Mouse (Mus musculus) hindbrain, embryonic 14.5 days (tissue): Measurements from ENCODE around the gene Ccr4. TPM values are rescaled to one million over a fixed set of nuclear protein-coding genes. Genes with fewer than 3 reads are reported as not detected.
"Not testable (repeated sequence)": the region's sequence is repeated elsewhere in the genome, so short reads cannot be mapped to it uniquely, and the experiment has no call there.

Experiments
- ATAC-seq: fragments of 200-750 bp; cut with Nextera tagmentation; 2 replicates; pipeline ENCODE4 v1.8.0; 2017; ENCODE audit warnings: moderate number of reproducible peaks, mild to moderate bottlenecking, moderate TSS enrichment, moderate library complexity; ENCODE audit not compliant: low FRiP score
- DNase-seq: peaks from one replicate; pipeline ENCODE4 v3.0.0-alpha.2; 2015; ENCODE audit warnings: low spot score
- H3K27ac ChIP-seq: fragments of 300-500 bp; sonication (generic); 2 replicates; pipeline ENCODE4 v1.5.1; 2014; ENCODE audit warnings: mild to moderate bottlenecking, moderate library complexity
- H3K27me3 ChIP-seq: fragments of 300-500 bp; sonication (generic); 2 replicates; pipeline ENCODE4 v1.6.1; 2014; ENCODE audit warnings: mild to moderate bottlenecking, low read length, mixed read lengths; ENCODE audit not compliant: control insufficient read depth, insufficient read depth
- H3K36me3 ChIP-seq: fragments of 300-500 bp; sonication (generic); replicated peaks from 2 replicates; pipeline ENCODE4 v1.6.1; 2014; ENCODE audit not compliant: control insufficient read depth, insufficient read depth
- H3K4me1 ChIP-seq: fragments of 300-500 bp; sonication (generic); replicated peaks from 2 replicates; pipeline ENCODE4 v1.6.1; 2014; ENCODE audit warnings: antibody characterized with exemption, low read length, mixed read lengths; ENCODE audit not compliant: control insufficient read depth, insufficient read depth
- H3K4me2 ChIP-seq: fragments of 300-500 bp; sonication (generic); replicated peaks from 2 replicates; pipeline ENCODE4 v1.6.1; 2014; ENCODE audit warnings: mild to moderate bottlenecking, moderate library complexity
- H3K4me3 ChIP-seq: fragments of 300-500 bp; sonication (generic); replicated peaks from 2 replicates; pipeline ENCODE4 v1.5.1; 2014; ENCODE audit warnings: mild to moderate bottlenecking, low read length
- H3K9ac ChIP-seq: fragments of 300-500 bp; sonication (generic); 2 replicates; pipeline ENCODE4 v1.6.1; 2014
- H3K9me3 ChIP-seq: fragments of 300-500 bp; sonication (generic); 2 replicates; pipeline ENCODE4 v1.6.1; 2016; ENCODE audit warnings: low read length; ENCODE audit not compliant: control insufficient read depth
- WGBS: fragments of 180-500 bp; shearing (Covaris S2); extraction: QIAGEN DNeasy Blood & Tissue Kit; methylation state at CpG from one replicate; pipeline ENCODE4 v1.1.7; 2014; 5-methylcytosine and 5-hydroxymethylcytosine counted together
- polyA plus RNA-seq: library from polyadenylated mRNA; unstranded; fragments of >200 nt; fragmentation: Nextera tagmentation; extraction: Ambion mirVana; gene quantifications from 2 replicates; pipeline ENCODE4 v1.2.1, GENCODE M21; 2014

Ccr4 gene
- polyA plus RNA-seq, 1 experiment from 2014 or later: not detected

GRCm38 (mm10) chr9:114526581-114526980, 21.9 kb upstream of the Ccr4 start:
- Histone ChIP-seq H3K4me1 (peaks cover 24% of the 10 kb centered on the region), H3K27ac (no peak overlapping the region), H3K9ac (no peak overlapping the region), H3K9me3 (no peaks in the 10 kb centered on the region), H3K36me3 (no peaks in the 10 kb centered on the region), H3K27me3 (no peaks in the 10 kb centered on the region), H3K4me2 (peak overlapping the region; percentile 6; the same call in 1 of the 2 replicates), H3K4me3 (no peak overlapping the region)
- DNase-seq (no peak), ATAC-seq (no peak)
- WGBS: 11% methylated on average over 8 of the region's 8 CpGs

- Histone ChIP-seq H3K36me3 (no peaks in the 10 kb centered on the region), H3K4me3 (no peak overlapping the region), H3K4me1 (peaks cover 18% of the 10 kb centered on the region), H3K27ac (no peak overlapping the region), H3K9me3 (no peaks in the 10 kb centered on the region), H3K9ac (no peak overlapping the region), H3K4me2 (peak overlapping the region; percentile 12; the same call in 1 of the 2 replicates), H3K27me3 (no peaks in the 10 kb centered on the region)
- WGBS: 6% methylated on average over 8 of the region's 8 CpGs
- DNase-seq (no peak), ATAC-seq (no peak)
Measured at GRCm38 (mm10) chr9:114525891-114526290, 21.2 kb upstream of the Ccr4 start.

GRCm38 (mm10) chr9:114525073-114525633, 20.4 kb upstream of the Ccr4 start:
- no peak overlapping the region for H3K9ac ChIP-seq
- WGBS: 95% methylated on average over 13 of the region's 15 CpGs
- H3K4me1 ChIP-seq: peaks cover 18% of the 10 kb centered on the region
- no peaks in the 10 kb centered on the region for H3K36me3 ChIP-seq
- ATAC-seq: no peak
- H3K9me3 ChIP-seq: no peaks in the 10 kb centered on the region
- H3K4me2 ChIP-seq: no peak overlapping the region
- no peak for DNase-seq
- H3K27me3 ChIP-seq: no peaks in the 10 kb centered on the region
- no peak overlapping the region for H3K27ac ChIP-seq
- no peak overlapping the region for H3K4me3 ChIP-seq

DNA sequence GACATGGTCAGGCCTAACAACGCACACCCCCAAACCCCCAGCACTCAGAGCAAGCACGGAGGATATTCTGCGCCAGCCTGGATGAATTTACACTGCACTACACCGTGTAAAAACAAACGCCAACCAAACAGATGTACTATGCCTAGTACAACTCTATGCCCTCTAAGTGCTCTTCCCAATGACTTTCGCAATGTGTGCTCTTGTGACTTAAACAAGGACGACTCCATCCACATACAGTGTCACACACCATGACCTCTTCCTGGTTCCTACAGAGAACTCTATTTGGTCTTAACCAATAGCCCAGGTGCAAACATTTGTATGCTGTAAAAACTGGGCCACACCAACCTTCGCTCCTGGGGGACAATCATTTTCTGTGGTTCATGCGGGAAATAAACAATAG, 17.8 kb upstream of the Ccr4 start:
- peaks cover 16% of the 10 kb centered on the region for H3K4me1 ChIP-seq
- no peaks in the 10 kb centered on the region for H3K9me3 ChIP-seq
- H3K9ac ChIP-seq: no peak overlapping the region
- WGBS: 91% methylated on average over 9 of the region's 9 CpGs
- H3K4me3 ChIP-seq: no peak overlapping the region
- H3K4me2 ChIP-seq: no peak overlapping the region
- no peak for ATAC-seq
- H3K27me3 ChIP-seq: no peaks in the 10 kb centered on the region
- DNase-seq: no peak
- no peaks in the 10 kb centered on the region for H3K36me3 ChIP-seq
- H3K27ac ChIP-seq: no peak overlapping the region

DNA sequence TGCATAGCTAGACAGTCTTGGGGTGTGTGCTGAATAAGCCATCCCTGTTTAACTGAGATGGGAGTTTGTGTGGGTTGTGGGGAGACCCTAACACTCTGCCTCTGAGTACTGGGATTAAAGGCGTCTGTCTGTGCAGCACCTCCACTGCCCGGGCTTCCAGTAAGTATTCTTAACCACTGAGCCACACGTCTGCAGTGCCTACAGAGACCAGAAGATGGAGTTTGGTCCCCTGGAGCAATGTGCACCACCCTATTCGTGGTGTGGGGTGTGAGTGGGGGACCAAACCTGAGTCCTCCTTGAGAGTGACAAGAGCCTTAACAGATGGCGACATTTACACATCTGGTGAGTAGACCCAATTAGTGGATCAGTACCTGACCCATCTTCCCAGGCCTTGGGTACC, 17.3 kb upstream of the Ccr4 start:
- no peak overlapping the region for H3K27ac ChIP-seq
- H3K4me2 ChIP-seq: no peak overlapping the region
- no peaks in the 10 kb centered on the region for H3K27me3 ChIP-seq
- H3K4me3 ChIP-seq: no peak overlapping the region
- WGBS: 65% methylated on average over 5 of the region's 5 CpGs
- no peaks in the 10 kb centered on the region for H3K36me3 ChIP-seq
- peaks cover 15% of the 10 kb centered on the region for H3K4me1 ChIP-seq
- no peaks in the 10 kb centered on the region for H3K9me3 ChIP-seq
- H3K9ac ChIP-seq: no peak overlapping the region
- no peak for ATAC-seq
- DNase-seq: no peak

DNA sequence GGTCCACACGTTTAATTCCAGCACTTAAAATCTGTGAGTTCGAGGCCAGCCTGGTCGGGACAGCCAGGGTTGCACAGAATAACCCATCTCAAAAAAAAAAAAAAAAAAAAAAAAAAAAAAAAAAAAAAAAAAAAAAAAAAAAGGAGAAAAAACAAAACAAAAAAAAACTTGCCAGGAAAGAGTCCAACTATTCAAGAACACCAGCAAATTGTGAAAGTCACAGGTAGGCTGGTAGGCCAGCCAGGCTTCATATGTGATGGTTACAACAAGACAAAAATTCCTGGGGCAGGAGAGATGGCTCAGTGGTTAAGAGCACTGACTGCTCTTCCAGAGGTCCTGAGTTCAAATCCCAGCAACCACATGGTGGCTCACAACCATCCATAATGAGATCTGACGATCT, 15.8 kb upstream of the Ccr4 start:
- 78% methylated on average over 4 of the region's 4 CpGs for WGBS
- H3K4me2 ChIP-seq, H3K36me3 ChIP-seq, H3K27ac ChIP-seq, H3K27me3 ChIP-seq, H3K4me3 ChIP-seq, DNase-seq, H3K4me1 ChIP-seq, H3K9ac ChIP-seq, H3K9me3 ChIP-seq, ATAC-seq: not testable (repeated sequence)

- Histone ChIP-seq H3K4me3 (no peak overlapping the region), H3K27ac (no peak overlapping the region), H3K9ac (no peak overlapping the region), H3K9me3 (peaks cover 3% of the 10 kb centered on the region; the same call in 1 of the 2 replicates), H3K4me2 (no peak overlapping the region), H3K36me3 (0 out of 2 replicates have a peak, but pooled peaks cover under 1% of the 10 kb centered on the region), H3K27me3 (no peaks in the 10 kb centered on the region), H3K4me1 (no peaks in the 10 kb centered on the region)
- 67% methylated on average over 9 of the region's 9 CpGs for WGBS
- DNase-seq (no peak), ATAC-seq (no peak)
Measured at GRCm38 (mm10) chr9:114518812-114519477, 14.2 kb upstream of the Ccr4 start.

DNA sequence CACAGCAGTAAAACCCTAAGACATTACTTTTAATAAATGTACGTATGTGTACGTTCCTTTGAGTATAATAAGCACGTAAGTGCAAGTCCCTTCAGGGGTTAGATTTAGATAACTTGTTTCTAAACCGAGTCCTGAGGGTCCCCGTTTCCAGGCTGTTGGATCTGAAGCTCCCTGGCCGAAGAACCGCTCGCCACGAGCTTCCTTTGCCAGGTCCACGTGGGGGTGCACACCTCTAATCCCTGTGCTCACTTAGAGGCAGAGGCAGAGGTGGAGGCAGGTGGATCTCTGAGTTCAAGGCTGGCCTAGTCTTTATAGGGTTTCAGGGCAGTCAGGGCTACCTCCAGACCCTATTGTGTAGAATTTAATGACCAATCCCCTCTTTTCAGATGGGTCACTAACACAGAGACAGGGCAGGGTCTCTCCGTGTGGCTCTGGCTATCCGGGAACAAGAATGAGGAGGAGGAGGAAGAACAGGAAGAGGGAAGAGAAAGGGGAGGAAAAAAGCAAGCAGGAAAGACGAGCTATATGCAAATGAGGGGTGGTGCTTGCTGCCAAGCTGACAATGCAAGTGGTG, 13.3 kb upstream of the Ccr4 start:
- no peaks in the 10 kb centered on the region for H3K4me1 ChIP-seq
- peaks cover 12% of the 10 kb centered on the region for H3K9me3 ChIP-seq
- H3K27me3 ChIP-seq: no peaks in the 10 kb centered on the region
- no peak overlapping the region for H3K9ac ChIP-seq
- H3K4me3 ChIP-seq: no peak overlapping the region
- peaks cover 10% of the 10 kb centered on the region for H3K36me3 ChIP-seq
- 85% methylated on average over 13 of the region's 13 CpGs for WGBS
- no peak overlapping the region for H3K4me2 ChIP-seq
- no peak for ATAC-seq
- no peak overlapping the region for H3K27ac ChIP-seq
- no peak for DNase-seq

GRCm38 (mm10) chr9:114515364-114515763, 10.6 kb upstream of the Ccr4 start, which contains the start of gene C130032M10Rik:
TSS of gene C130032M10Rik (plus strand) at chr9:114515697.
- Histone ChIP-seq H3K27ac (no peak within 1 kb of the TSS), H3K9me3 (peaks cover 32% of the 10 kb centered on the region), H3K27me3 (no peaks in the 10 kb centered on the region), H3K4me3 (no peak within 1 kb of the TSS), H3K4me1 (no peaks in the 10 kb centered on the region), H3K36me3 (peaks cover 17% of the 10 kb centered on the region), H3K9ac (no peak within 1 kb of the TSS), H3K4me2 (no peak within 1 kb of the TSS)
- ATAC-seq (no peak), DNase-seq (no peak)
- WGBS: 83% methylated on average over 11 of the region's 11 CpGs
